Mouse (Mus musculus) C2C12 (cell line): ENCODE measurements around the gene Casp1. TPM values are rescaled to one million over a fixed set of nuclear protein-coding genes. Genes with fewer than 3 reads are reported as not detected.

Source experiments
- H3K27me3 ChIP-seq: one replicate; pipeline ENCODE4 v1.6.1; 2011; ENCODE audit not compliant: control insufficient read depth, insufficient read depth, insufficient read length
- H3K36me3 ChIP-seq: one replicate; pipeline ENCODE4 v1.6.1; 2011; ENCODE audit not compliant: control insufficient read depth, insufficient read depth
- H3K4me3 ChIP-seq: one replicate; pipeline ENCODE4 v1.5.1; 2011; ENCODE audit warnings: mild to moderate bottlenecking, control low read depth; ENCODE audit not compliant: poor library complexity, insufficient read depth, severe bottlenecking
- H3K79me2 ChIP-seq: one replicate; pipeline ENCODE4 v1.6.1; 2011; ENCODE audit not compliant: control insufficient read depth, insufficient read depth
- H3K79me3 ChIP-seq: one replicate; pipeline ENCODE4 v1.6.1; 2011; ENCODE audit warnings: low read depth, control low read depth
- H3ac ChIP-seq: one replicate; pipeline ENCODE3; 2011; ENCODE audit warnings: low read depth; ENCODE audit not compliant: control insufficient read depth, insufficient read length
- CEBPB ChIP-seq: IDR thresholded peaks from one replicate; pipeline ENCODE4 v1.6.1; 2011; ENCODE audit warnings: low read depth, mild to moderate bottlenecking, control low read depth, moderate library complexity
- CTCF ChIP-seq: IDR thresholded peaks from one replicate; pipeline ENCODE4 v1.5.1; 2011; ENCODE audit not compliant: control insufficient read depth, insufficient read depth, insufficient read length
- FOSL1 ChIP-seq: IDR thresholded peaks from one replicate; pipeline ENCODE4 v1.8.0; 2011; ENCODE audit warnings: mild to moderate bottlenecking, low read length; ENCODE audit not compliant: poor library complexity, insufficient read depth, severe bottlenecking
- MAX ChIP-seq: IDR thresholded peaks from one replicate; pipeline ENCODE4 v1.6.1; 2011; ENCODE audit warnings: mild to moderate bottlenecking, control low read depth
- MYOD1 ChIP-seq: IDR thresholded peaks from one replicate; pipeline ENCODE4 v1.6.1; 2011; ENCODE audit warnings: low read depth; ENCODE audit not compliant: control insufficient read depth, insufficient read length
- MYOG ChIP-seq: IDR thresholded peaks from one replicate; pipeline ENCODE4 v1.6.1; 2011; ENCODE audit not compliant: control insufficient read depth, insufficient read length; ENCODE audit errors: extremely low read depth
- USF1 ChIP-seq: IDR thresholded peaks from one replicate; pipeline ENCODE4 v1.6.1; 2011; ENCODE audit warnings: low read depth, mild to moderate bottlenecking, control low read depth, moderate library complexity
- long read RNA-seq, 2 experiments: library from polyadenylated mRNA; unstranded; transcript quantifications; one replicate each; pipeline ENCODE4 v2.0.0; 2019 to 2020
- polyA plus RNA-seq: library from polyadenylated mRNA; unstranded; fragments of >200 nt; fragmentation: generic; extraction: Trizol; gene quantifications from one replicate; pipeline ENCODE4 v1.2.1, GENCODE M21; 2012; ENCODE audit warnings: missing spikeins

Casp1 gene
- polyA plus RNA-seq: 0.23 TPM
- long read RNA-seq, experiment 1, partial matches to known transcripts: 0 of 1 reads
- long read RNA-seq, experiment 1, other reads (novel, unspliced or antisense): 1 of 1 reads
- long read RNA-seq, experiment 2: 0 reads

DNA sequence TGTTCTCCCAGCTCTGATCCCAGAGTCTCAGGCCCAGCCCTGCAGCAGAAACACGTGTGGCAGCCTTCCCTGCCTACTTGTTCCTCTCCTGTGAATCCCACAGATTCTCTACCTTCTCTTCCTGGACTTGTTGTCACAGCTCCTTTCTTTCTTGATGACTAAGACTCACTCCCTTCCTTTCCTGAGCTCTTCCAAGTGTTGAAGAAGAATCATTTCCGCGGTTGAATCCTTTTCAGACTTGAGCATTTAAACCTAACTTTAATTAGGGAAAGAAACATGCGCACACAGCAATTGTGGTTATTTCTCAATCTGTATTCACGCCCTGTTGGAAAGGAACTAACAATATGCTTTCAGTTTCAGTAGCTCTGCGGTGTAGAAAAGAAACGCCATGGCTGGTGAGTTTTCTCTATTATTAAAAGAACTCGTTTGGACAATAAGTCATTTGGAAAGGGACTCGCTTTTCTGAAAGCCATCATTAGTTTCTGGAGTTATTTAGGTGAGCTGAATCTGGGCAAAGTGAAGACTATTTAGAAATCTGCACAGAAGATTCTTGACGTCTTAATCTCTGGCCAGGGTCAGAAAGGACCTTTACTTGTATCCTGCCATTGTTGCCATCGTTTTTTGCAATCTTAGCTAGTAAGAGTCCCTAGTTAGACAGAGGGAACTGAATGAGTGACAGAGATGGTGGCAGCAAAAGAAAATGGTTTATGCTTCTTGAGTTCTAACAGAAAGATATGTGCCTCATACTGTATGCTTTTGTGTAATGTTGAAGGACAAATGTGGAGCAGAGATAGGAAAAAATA lies at the start of gene Casp1:
TSS of gene Casp1 (plus strand) at position 189 of the 803 bp plus-strand sequence.
- TF ChIP-seq CEBPB: no peak
- no peaks in the 10 kb centered on the region for H3K79me2 ChIP-seq
- no peaks in the 10 kb centered on the region for H3K36me3 ChIP-seq
- no peaks in the 10 kb centered on the region for H3K27me3 ChIP-seq
- H3K79me3 ChIP-seq: no peaks in the 10 kb centered on the region
- no peak within 1 kb of the TSS for H3ac ChIP-seq
- H3K4me3 ChIP-seq: no peak within 1 kb of the TSS

DNA sequence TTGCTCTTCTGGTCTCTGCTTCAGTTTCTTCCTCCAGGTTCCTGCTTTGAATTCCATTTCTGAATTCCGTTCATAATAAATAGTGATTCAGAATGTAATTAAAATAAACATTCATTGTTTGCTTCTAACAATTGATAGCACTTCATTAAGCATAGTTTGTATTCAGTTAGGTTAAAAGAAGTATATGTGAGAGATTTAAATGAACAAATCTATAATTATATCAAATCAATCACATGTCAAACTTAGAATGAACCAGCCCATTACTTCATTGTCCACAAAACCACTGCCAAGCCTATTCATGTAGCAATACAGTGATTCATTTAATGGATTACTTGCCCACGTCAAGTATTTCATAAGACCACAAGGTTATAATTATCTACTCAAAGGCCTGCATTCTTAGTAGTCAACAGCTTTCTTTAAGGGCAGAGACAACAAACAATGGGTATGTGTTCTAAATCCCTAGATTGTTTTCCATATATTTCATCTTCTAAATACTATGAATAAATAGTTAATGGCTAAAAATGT lies 34.3 kb upstream of the Casp1 start:
- H3K79me2 ChIP-seq: no peaks in the 10 kb centered on the region
- no peak overlapping the region for H3ac ChIP-seq
- no peak overlapping the region for H3K4me3 ChIP-seq
- no peaks in the 10 kb centered on the region for H3K27me3 ChIP-seq
- H3K79me3 ChIP-seq: no peaks in the 10 kb centered on the region
- TF ChIP-seq CEBPB (peak; percentile 82), MAX (no peak)
- no peaks in the 10 kb centered on the region for H3K36me3 ChIP-seq

GRCm38 (mm10) chr9:5270274-5270673 lies 28.0 kb upstream of the Casp1 start:
- TF ChIP-seq CEBPB (no peak), USF1 (no peak), CTCF (no peak), MYOG (no peak), MAX (no peak), MYOD1 (no peak), FOSL1 (no peak)
- H3ac ChIP-seq: no peak overlapping the region
- H3K79me3 ChIP-seq: no peaks in the 10 kb centered on the region
- no peaks in the 10 kb centered on the region for H3K27me3 ChIP-seq
- H3K79me2 ChIP-seq: no peaks in the 10 kb centered on the region
- no peak overlapping the region for H3K4me3 ChIP-seq
- no peaks in the 10 kb centered on the region for H3K36me3 ChIP-seq

DNA sequence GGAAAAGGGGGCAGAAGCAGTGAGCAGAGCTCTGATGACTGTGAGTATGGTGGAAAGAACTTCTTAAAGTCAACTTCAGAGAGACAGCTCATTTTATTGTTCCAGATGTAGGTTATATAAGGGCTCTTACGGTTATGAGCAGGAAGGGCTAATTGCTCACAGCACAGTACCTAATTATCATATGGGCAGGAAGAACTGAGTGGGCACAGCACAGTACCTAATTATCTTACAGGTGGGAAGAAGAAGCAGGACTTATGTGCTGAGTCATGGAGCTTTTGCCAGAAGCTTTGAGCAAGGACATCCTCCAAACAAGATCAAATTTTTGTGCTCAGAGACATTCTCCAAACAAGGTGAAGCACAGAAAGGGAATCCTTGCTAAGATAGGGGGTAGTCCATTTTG lies 27.4 kb upstream of the Casp1 start:
- H3K36me3 ChIP-seq: no peaks in the 10 kb centered on the region
- no peak overlapping the region for H3K4me3 ChIP-seq
- no peaks in the 10 kb centered on the region for H3K27me3 ChIP-seq
- H3K79me3 ChIP-seq: no peaks in the 10 kb centered on the region
- H3K79me2 ChIP-seq: no peaks in the 10 kb centered on the region
- H3ac ChIP-seq: no peak overlapping the region
- no peak for TF ChIP-seq MYOD1
- TF ChIP-seq CTCF: no peak
- no peak for TF ChIP-seq MAX
- TF ChIP-seq USF1: no peak
- no peak for TF ChIP-seq MYOG
- no peak for TF ChIP-seq CEBPB
- no peak for TF ChIP-seq FOSL1

- H3ac ChIP-seq: no peak overlapping the region
- H3K79me2 ChIP-seq: no peaks in the 10 kb centered on the region
- no peak for TF ChIP-seq MAX
- no peak for TF ChIP-seq USF1
- TF ChIP-seq MYOD1: no peak
- no peak for TF ChIP-seq CTCF
- no peak for TF ChIP-seq CEBPB
- TF ChIP-seq MYOG: no peak
- TF ChIP-seq FOSL1: no peak
- H3K4me3 ChIP-seq: no peak overlapping the region
- H3K27me3 ChIP-seq: no peaks in the 10 kb centered on the region
- no peaks in the 10 kb centered on the region for H3K79me3 ChIP-seq
- no peaks in the 10 kb centered on the region for H3K36me3 ChIP-seq
Observed at GRCm38 (mm10) chr9:5271334-5271845, 26.9 kb upstream of the Casp1 start.

- Histone ChIP-seq H3K79me2 (no peaks in the 10 kb centered on the region), H3ac (no peak overlapping the region), H3K27me3 (no peaks in the 10 kb centered on the region), H3K4me3 (no peak overlapping the region), H3K79me3 (no peaks in the 10 kb centered on the region), H3K36me3 (no peaks in the 10 kb centered on the region)
- TF ChIP-seq CEBPB (no peak), CTCF (no peak), MYOG (no peak), USF1 (no peak), MAX (no peak), MYOD1 (no peak), FOSL1 (no peak)
Observed at GRCm38 (mm10) chr9:5286071-5286470, 12.2 kb upstream of the Casp1 start.
